Mouse (Mus musculus) spleen, postnatal 0 days (tissue): ENCODE measurements around the gene Ino80d. TPM values are rescaled to one million over a fixed set of nuclear protein-coding genes. Genes with fewer than 3 reads are reported as not detected.

ENCODE experiments used
- polyA plus RNA-seq: library from polyadenylated mRNA; unstranded; fragments of >200 nt; fragmentation: Nextera tagmentation; extraction: Ambion mirVana; gene quantifications from 2 replicates; pipeline ENCODE4 v1.2.1, GENCODE M21; 2015

The Ino80d gene
- polyA plus RNA-seq, result 5.0 and 6.6 TPM in 2 replicates

GRCm38 (mm10) chr1:63114136-63114781 lies at the start of gene Ino80d:
Ino80d (minus strand) TSS chr1:63114667.

Other genes with a start within 250 kb of the Ino80d start
- gene Eef1b2, start 62.2 kb upstream of the Ino80d start, polyA plus RNA-seq, result 550 and 588 TPM in 2 replicates
- 84.1 and 85.1 TPM in 2 replicates for gene Ndufs1, start 62.2 kb upstream of the Ino80d start, polyA plus RNA-seq
- 0.08 TPM in 1 of 2 replicates, not detected in the other for gene Gpr1, start 99.9 kb upstream of the Ino80d start, polyA plus RNA-seq
- 0.92 and 0.99 TPM in 2 replicates for gene Zdbf2, start 158.6 kb upstream of the Ino80d start, polyA plus RNA-seq